Mouse (Mus musculus) adipose tissue, adult 10 weeks (tissue): ENCODE data around the gene Krtap6-5. TPM values are rescaled to one million over a fixed set of nuclear protein-coding genes. Genes with fewer than 3 reads are reported as not detected.

Source experiments
- polyA plus RNA-seq: library from polyadenylated mRNA; stranded (reverse); fragments of 350-450 nt; fragmentation: Illumina TruSeq; extraction: RNeasy Lipid Tissue Mini Kit (QIAGEN cat#74804); gene quantifications from one replicate; pipeline ENCODE4 v1.2.3, GENCODE M21; 2014; ENCODE audit warnings: low read depth, low replicate concordance

Krtap6-5 gene
- polyA plus RNA-seq, result not detected

GRCm38 (mm10) chr16:89047783-89048182, at the start of gene Krtap6-5:
Krtap6-5 (minus strand) TSS chr16:89047883.

DNA sequence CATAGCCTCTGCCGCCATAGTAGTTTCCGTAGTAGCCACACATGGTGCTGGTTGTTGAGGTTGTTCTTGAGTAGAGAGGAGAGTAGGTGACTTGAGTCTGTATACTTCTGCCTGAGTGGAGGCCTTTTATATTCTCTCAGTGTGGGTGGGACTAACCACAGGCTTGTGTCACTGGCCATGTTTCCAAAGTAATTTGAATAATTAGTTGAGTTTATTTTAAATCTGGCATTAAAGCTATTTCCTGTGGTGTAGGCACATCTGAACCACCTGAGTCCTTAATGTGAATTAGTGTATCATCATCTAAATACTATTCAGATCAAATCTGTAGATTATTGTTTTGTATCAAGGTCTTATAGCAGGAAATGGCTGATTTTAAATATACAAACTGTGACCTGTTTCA, 16.2 kb upstream of the Krtap6-5 start, which contains the start of gene 1110025L11Rik:
1110025L11Rik (minus strand) TSS at position 101 of the 400 bp plus-strand sequence.

DNA sequence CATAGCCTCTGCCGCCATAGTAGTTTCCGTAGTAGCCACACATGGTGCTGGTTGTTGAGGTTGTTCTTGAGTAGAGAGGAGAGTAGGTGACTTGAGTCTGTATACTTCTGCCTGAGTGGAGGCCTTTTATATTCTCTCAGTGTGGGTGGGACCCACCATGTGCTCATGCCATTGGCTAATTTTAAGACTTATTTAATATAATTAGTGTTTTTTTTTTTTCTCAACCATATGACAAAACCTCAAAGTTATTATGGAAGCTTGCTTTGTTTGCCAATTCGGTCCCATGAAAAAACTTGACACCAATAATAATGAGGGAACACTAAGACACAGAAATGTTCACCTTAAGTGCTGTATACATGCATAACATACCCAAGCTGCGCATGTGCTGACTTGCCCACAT, 6.3 kb downstream of the Krtap6-5 start, which contains the start of gene Gm10228:
Gm10228 (minus strand) TSS at position 101 of the 400 bp plus-strand sequence.

GRCm38 (mm10) chr16:89031399-89031798, 16.3 kb downstream of the Krtap6-5 start, which contains the start of gene Krtap6-1:
Krtap6-1 (plus strand) TSS chr16:89031699.

DNA sequence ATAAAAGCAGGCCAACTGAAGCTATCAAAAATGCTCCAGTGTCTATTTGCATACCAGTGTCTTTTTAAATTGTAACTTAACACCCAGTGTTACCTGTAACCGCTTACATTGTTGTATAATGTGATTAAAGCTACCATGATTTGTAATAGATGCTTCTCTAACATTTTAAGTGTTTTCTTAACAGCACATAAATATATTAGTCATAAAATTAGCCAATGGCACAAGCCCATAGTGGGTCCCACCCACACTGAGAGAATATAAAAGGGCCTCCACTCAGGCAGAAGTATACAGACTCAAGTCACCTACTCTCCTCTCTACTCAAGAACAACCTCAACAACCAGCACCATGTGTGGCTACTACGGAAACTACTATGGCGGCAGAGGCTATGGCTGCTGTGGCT, 32.7 kb downstream of the Krtap6-5 start, which contains the start of gene Gm10229:
Gm10229 (plus strand) TSS at position 301 of the 400 bp plus-strand sequence.

DNA sequence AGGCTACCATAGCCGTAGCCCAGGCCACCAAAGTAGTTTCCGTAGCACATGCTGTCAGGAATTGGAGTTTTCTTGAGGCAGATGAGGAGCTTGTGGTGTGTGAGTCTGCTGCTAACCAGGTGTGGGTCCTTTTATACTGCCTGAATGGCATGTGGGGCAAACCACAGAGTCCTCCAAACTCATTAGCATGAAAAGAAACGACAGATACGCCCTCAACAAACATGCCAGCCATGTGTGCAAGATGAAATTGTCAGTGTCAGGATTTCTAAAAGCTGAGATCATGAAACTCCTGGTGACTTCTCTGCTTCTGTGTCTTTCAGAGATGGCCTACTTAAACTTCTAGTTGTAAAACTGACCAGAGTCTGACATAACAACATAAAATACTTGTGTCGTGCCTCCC, 37.0 kb downstream of the Krtap6-5 start, which contains the start of gene Krtap22-2:
Krtap22-2 (minus strand) TSS at position 101 of the 400 bp plus-strand sequence.

Other genes starting within 250 kb of the Krtap6-5 start
- not detected for gene Gm20741, start 235.7 kb downstream of the Krtap6-5 start, polyA plus RNA-seq
- gene Krtap15, start 227.7 kb downstream of the Krtap6-5 start, polyA plus RNA-seq, result not detected
- not detected for gene Krtap14, start 221.7 kb downstream of the Krtap6-5 start, polyA plus RNA-seq
- not detected for gene Krtap19-1, start 178.5 kb downstream of the Krtap6-5 start, polyA plus RNA-seq
- not detected for gene Krtap19-2, start 173.6 kb downstream of the Krtap6-5 start, polyA plus RNA-seq
- not detected for gene Krtap19-3, start 169.8 kb downstream of the Krtap6-5 start, polyA plus RNA-seq
- not detected for gene Krtap19-4, start 162.8 kb downstream of the Krtap6-5 start, polyA plus RNA-seq
- gene Krtap19-5, start 151.4 kb downstream of the Krtap6-5 start, polyA plus RNA-seq, result not detected
- gene Krtap19-9b, start 115.6 kb downstream of the Krtap6-5 start, polyA plus RNA-seq, result not detected
- not detected for gene Krtap16-3, start 85.0 kb downstream of the Krtap6-5 start, polyA plus RNA-seq
- gene Krtap22-2, start 37.1 kb downstream of the Krtap6-5 start, polyA plus RNA-seq, result not detected
- gene Gm10229, start 32.6 kb downstream of the Krtap6-5 start, polyA plus RNA-seq, result not detected
- not detected for gene Krtap6-1, start 16.2 kb downstream of the Krtap6-5 start, polyA plus RNA-seq
- not detected for gene Gm10228, start 6.4 kb downstream of the Krtap6-5 start, polyA plus RNA-seq
- not detected for gene 1110025L11Rik, start 16.1 kb upstream of the Krtap6-5 start, polyA plus RNA-seq
- not detected for gene Krtap6-3, start 36.1 kb upstream of the Krtap6-5 start, polyA plus RNA-seq
- gene Gm6358, start 93.0 kb upstream of the Krtap6-5 start, polyA plus RNA-seq, result not detected
- gene Gm10061, start 103.2 kb upstream of the Krtap6-5 start, polyA plus RNA-seq, result not detected
- not detected for gene Gm9789, start 110.1 kb upstream of the Krtap6-5 start, polyA plus RNA-seq
- not detected for gene Gm7735, start 121.6 kb upstream of the Krtap6-5 start, polyA plus RNA-seq
- gene 1110057P08Rik, start 126.9 kb upstream of the Krtap6-5 start, polyA plus RNA-seq, result not detected
- gene Krtap20-2, start 158.0 kb upstream of the Krtap6-5 start, polyA plus RNA-seq, result not detected